ENCODE assay signal across 8 mouse cellular contexts in the genomic region with DNA sequence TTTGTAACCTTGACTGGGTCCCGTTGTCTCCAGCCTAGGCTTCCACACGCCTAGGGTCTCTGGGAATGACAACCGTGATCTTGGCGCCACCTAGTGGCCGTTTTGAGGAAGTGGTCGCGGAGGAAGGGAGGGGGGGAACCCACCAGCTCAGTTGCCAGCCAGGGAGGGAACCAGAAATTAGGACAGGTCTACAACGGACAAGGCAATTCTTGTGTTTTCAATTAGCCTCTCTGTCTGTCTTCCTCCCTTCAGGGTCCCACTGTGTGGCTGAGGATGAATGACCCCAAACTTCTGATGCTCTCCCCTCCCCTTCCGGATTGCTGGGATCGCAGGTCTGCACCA. TPM values are rescaled to one million over a fixed set of nuclear protein-coding genes. Genes with fewer than 3 reads are reported as not detected.
DNase-seq lines count a peak whose midpoint lies in the region; ATAC-seq and TF ChIP-seq lines count a peak whose summit lies in the region.

No protein-coding gene starts in this region.

- H3K27ac ChIP-seq in heart, embryonic 14.5 days (replicated peaks in 1 of 2; ENCODE audit: control insufficient read depth in 1 of 2, insufficient read depth in 1 of 2, low read depth in 2 of 2, low read length in 2 of 2) = no peak overlapping the region

- H3K4me2 ChIP-seq in heart, embryonic 14.5 days (ENCODE audit: low read length) = peak overlapping the region; percentile 25; the same call in 1 of the 2 replicates

- peaks cover 4% of the 10 kb centered on the region; the same call in 1 of the 2 replicates for H3K27me3 ChIP-seq in E14TG2a.4 (ENCODE audit: insufficient read depth, low read length)
- no peaks in the 10 kb centered on the region for H3K27me3 ChIP-seq in heart, embryonic 14.5 days (ENCODE audit: control insufficient read depth, insufficient read depth, low read length)

- ATAC-seq in erythroid progenitor cell, adult 5-6 weeks (replicated peaks; ENCODE audit: low FRiP score, poor library complexity, severe bottlenecking) = peak; percentile 72
- ATAC-seq in heart, embryonic 14.5 days (ENCODE audit: insufficient number of reproducible peaks, insufficient read depth, low FRiP score, low read depth) = no peak; the same call in 1 of the 2 replicates
- ATAC-seq in neutrophil, adult 5-6 weeks (ENCODE audit: extremely low read depth, insufficient number of reproducible peaks, low FRiP score, poor library complexity, severe bottlenecking) = peak; percentile 39; the same call in 1 of the 2 replicates

- no peaks in the 10 kb centered on the region for H3K36me3 ChIP-seq in E14TG2a.4 (ENCODE audit: insufficient read depth, low read length)
- no peaks in the 10 kb centered on the region for H3K36me3 ChIP-seq in heart, embryonic 14.5 days (ENCODE audit: control insufficient read depth, insufficient read depth, low read length)

- H3K9me3 ChIP-seq in E14TG2a.4 (ENCODE audit: low read length) = no peaks in the 10 kb centered on the region
- H3K9me3 ChIP-seq in heart, embryonic 14.5 days (ENCODE audit: control insufficient read depth, low read length) = no peaks in the 10 kb centered on the region

- H3K9ac ChIP-seq in heart, embryonic 14.5 days (ENCODE audit: low read length) = no peak overlapping the region

- TF ChIP-seq CTCF in E14TG2a.4 (conservative IDR thresholded peaks at IDR 0.05; ENCODE audit: low read length) = peak; percentile 84
- peak; percentile 97 for TF ChIP-seq CTCF in brain, embryonic 14.5 days (IDR thresholded peaks at IDR 0.05; ENCODE audit: borderline replicate concordance, extremely low read depth, insufficient read depth, insufficient read length)

- no peak overlapping the region for H3K4me3 ChIP-seq in E14TG2a.4 (replicated peaks; ENCODE audit: low read length)
- H3K4me3 ChIP-seq in heart, embryonic 14.5 days (ENCODE audit: control insufficient read depth in 1 of 2, insufficient read depth in 1 of 2, low read depth in 1 of 2, low read length in 2 of 2) = no peak overlapping the region

- WGBS in heart, embryonic 14.5 days = 15% methylated on average over 10 of the region's 10 CpGs

- peak; percentile 78 for DNase-seq in brain, embryonic 14.5 days (ENCODE audit: low read depth)
- peak; percentile 83 for DNase-seq in kidney, postnatal 14 days
- DNase-seq in lung, adult 18-20 months = peak; percentile 57 to 66
- peak; percentile 64 for DNase-seq in testis, postnatal 14 days (ENCODE audit: low spot score)

- TF ChIP-seq POLR2A in brain, embryonic 14.5 days (IDR thresholded peaks at IDR 0.05; ENCODE audit: borderline replicate concordance, extremely low read depth, insufficient read depth, insufficient read length, poor library complexity, severe bottlenecking) = no peak

- peaks cover 48% of the 10 kb centered on the region for H3K4me1 ChIP-seq in E14TG2a.4 (replicated peaks; ENCODE audit: low read depth, low read length)
- H3K4me1 ChIP-seq in heart, embryonic 14.5 days (ENCODE audit: control insufficient read depth in 2 of 2, insufficient read depth in 2 of 2, low read length in 2 of 2) = peaks cover 4 to 10% of the 10 kb centered on the region in 2 experiments; a peak in 3 of 4 replicates

RNA-seq across cellular contexts. Expression of gene Kifc3, which starts 1.4 kb away (rescaled TPM):
- 26.3 and 31.1 TPM in 2 replicates for polyA plus RNA-seq in brain, embryonic 14.5 days (2012; rRNA removed)
- not detected in 2 replicates for total RNA-seq in erythroid progenitor cell, adult 5-6 weeks (2015; ENCODE audit: low replicate concordance)
- total RNA-seq in erythroid progenitor cell, adult 5-6 weeks (2017; ENCODE audit: low replicate concordance) = 0.51 and 0.76 TPM in 2 replicates
- polyA plus RNA-seq in heart, embryonic 14.5 days (2014; fragmentation: Nextera tagmentation; extraction: Ambion mirVana) = 8.7 and 9.3 TPM in 2 replicates
- 1.2 and 2.2 TPM in 2 replicates for total RNA-seq in neutrophil, adult 5-6 weeks (2017)
